Comparison of ENCODE assay signal across 8 mouse cellular contexts in genomic region chr9:65676358-65677118, GRCm38 (mm10). TPM values are rescaled to one million over a fixed set of nuclear protein-coding genes. Genes with fewer than 3 reads are reported as not detected.
DNase-seq lines count a peak whose midpoint lies in the region; ATAC-seq and TF ChIP-seq lines count a peak whose summit lies in the region.

No protein-coding gene starts in this region.

- H3K4me1 ChIP-seq in cortical plate, adult 2 months (ENCODE audit: control insufficient read depth, insufficient read depth, low read length): peaks cover 16% of the 10 kb centered on the region; the same call in 1 of the 2 replicates

- intact Hi-C loops in left cerebral cortex, postnatal 10 days (cut with DNase I): no loop called here

- H3K27ac ChIP-seq in cortical plate, adult 2 months (ENCODE audit: insufficient read depth, low read length): peak overlapping the region; percentile 60; the same call in 1 of the 2 replicates

- peak; percentile 96 for TF ChIP-seq POLR2A in cortical plate, adult 2 months (IDR thresholded peaks at IDR 0.05; ENCODE audit: extremely low read depth, insufficient read depth, low read length)

- no peak for TF ChIP-seq CTCF in cortical plate, adult 2 months (IDR thresholded peaks at IDR 0.05; ENCODE audit: extremely low read depth, insufficient read depth, low read length)

- DNase-seq in gastrocnemius, postnatal 10 days: peak; percentile 98
- peak; percentile 95 to 99 for DNase-seq in left cerebral cortex, postnatal 10 days (ENCODE audit: extremely low spot score in 1 of 2, low spot score in 2 of 2)
- DNase-seq in right cerebral cortex, postnatal 25 days: peak; percentile 95
- DNase-seq in urinary bladder, postnatal 4 days (ENCODE audit: low spot score in 2 of 2): peak; percentile 96 to 99

- peak overlapping the region; percentile 85 for H3K4me3 ChIP-seq in cortical plate, adult 2 months (ENCODE audit: insufficient read depth, low read length)

- peak; percentile 94 for ATAC-seq in activated CD4-positive, CD25-positive, alpha-beta regulatory T cell, adult 4 months
- peak; percentile 97 for ATAC-seq in inflammation-experienced regulatory T-cells, adult 6 months
- peak; percentile 96 for ATAC-seq in megakaryocyte-erythroid progenitor cell, adult 5-6 weeks (replicated peaks; ENCODE audit: low FRiP score, low TSS enrichment, poor library complexity, severe bottlenecking)

RNA-seq across cellular contexts. Expression of gene Oaz2, which starts 8.7 kb away (rescaled TPM):
- 10 to 100 TPM; 32.3 to 36.5 TPM for polyA plus RNA-seq in activated CD4-positive, CD25-positive, alpha-beta regulatory T cell, adult 4 months (2017; shearing (Covaris generic))
- polyA plus RNA-seq in cortical plate, adult 2 months (2012; rRNA removed): 215 and 220 TPM in 2 replicates
- total RNA-seq in gastrocnemius, postnatal 10 days (2021): 100 to 1,000 TPM; 248 to 260 TPM
- 10 to 100 TPM; 26.3 to 30.5 (median 26.9) TPM for polyA plus RNA-seq in inflammation-experienced regulatory T-cells, adult 6 months (2017; shearing (Covaris generic))
- total RNA-seq in left cerebral cortex, postnatal 10 days (2021): 100 to 1,000 TPM; 226 to 228 TPM
- 22.1 and 23.4 TPM in 2 replicates for total RNA-seq in megakaryocyte-erythroid progenitor cell, adult 5-6 weeks (2014; fragmentation: Nextera tagmentation)
- total RNA-seq in megakaryocyte-erythroid progenitor cell, adult 5-6 weeks (2017): 34.7 and 36.1 TPM in 2 replicates

RNA-seq across cellular contexts. Expression of gene Rbpms2, which starts 47.1 kb away (rescaled TPM):
- 1 to 10 TPM in 1 of 2 experiments, under 1 TPM in 1; 0.65 to 1.1 TPM for polyA plus RNA-seq in activated CD4-positive, CD25-positive, alpha-beta regulatory T cell, adult 4 months (2017; shearing (Covaris generic))
- 4.0 and 4.9 TPM in 2 replicates for polyA plus RNA-seq in cortical plate, adult 2 months (2012; rRNA removed)
- 1 to 10 TPM; 2.4 to 4.0 TPM for total RNA-seq in gastrocnemius, postnatal 10 days (2021)
- polyA plus RNA-seq in inflammation-experienced regulatory T-cells, adult 6 months (2017; shearing (Covaris generic)): 1 to 10 TPM in 1 of 3 experiments, not detected in 2; 1.0 TPM
- 1 to 10 TPM; 1.6 to 1.8 TPM for total RNA-seq in left cerebral cortex, postnatal 10 days (2021)
- 1.9 TPM in 1 of 2 replicates, not detected in the other for total RNA-seq in megakaryocyte-erythroid progenitor cell, adult 5-6 weeks (2014; fragmentation: Nextera tagmentation)
- total RNA-seq in megakaryocyte-erythroid progenitor cell, adult 5-6 weeks (2017): 2.5 and 2.8 TPM in 2 replicates

Comparison
In these comparisons a context has a peak if more than half of its experiments do, and no peak if none do; other contexts are left out.
1. Peak in every context shown above with its lines: DNase-seq, ATAC-seq, H3K4me3 ChIP-seq and H3K27ac ChIP-seq.
2. RNA of gene Oaz2, which starts 8.7 kb away (total RNA-seq): 248 to 260 TPM in gastrocnemius, postnatal 10 days and 226 to 228 TPM in left cerebral cortex, postnatal 10 days; 22.1 to 36.1 TPM in megakaryocyte-erythroid progenitor cell, adult 5-6 weeks; every median in the first group is over 4 times any median in the second.